Mouse (Mus musculus): ENCODE data around the gene Gm5580. TPM values are rescaled to one million over a fixed set of nuclear protein-coding genes. Genes with fewer than 3 reads are reported as not detected.
"Not testable (repeated sequence)": the region's sequence is repeated elsewhere in the genome, so short reads cannot be mapped to it uniquely, and the experiment has no call there.

The Gm5580 gene
- 0.80 TPM in 2 replicates for polyA plus RNA-seq (2015; fragmentation: Nextera tagmentation; extraction: Ambion mirVana)

GRCm38 (mm10) chr6:116550841-116551240, at the start of gene Gm5580:
Gm5580 (plus strand) TSS chr6:116551141.
- not testable (repeated sequence) for H3K27me3 ChIP-seq; H3K4me2 ChIP-seq (replicated peaks); H3K9ac ChIP-seq; H3K4me3 ChIP-seq; H3K27ac ChIP-seq; H3K9me3 ChIP-seq; H3K36me3 ChIP-seq; H3K4me1 ChIP-seq; ATAC-seq (ENCODE audit: low FRiP score, low read depth)
- WGBS: 95% methylated on average over 11 of the region's 11 CpGs

GRCm38 (mm10) chr6:116506302-116507003, 44.5 kb upstream of the Gm5580 start, which contains the start of gene Olfr212:
Olfr212 (plus strand) TSS chr6:116506516.
- not testable (repeated sequence) for H3K27ac ChIP-seq; H3K27me3 ChIP-seq; H3K9ac ChIP-seq; H3K4me3 ChIP-seq; ATAC-seq (ENCODE audit: low FRiP score, low read depth); H3K4me1 ChIP-seq; H3K4me2 ChIP-seq (replicated peaks); H3K36me3 ChIP-seq
- peaks cover 24% of the 10 kb centered on the region for H3K9me3 ChIP-seq
- WGBS: 92% methylated on average over 20 of the region's 20 CpGs

GRCm38 (mm10) chr6:116514832-116515231, 36.1 kb upstream of the Gm5580 start:
- Histone ChIP-seq H3K36me3 (no peaks in the 10 kb centered on the region), H3K9me3 (no peaks in the 10 kb centered on the region), H3K4me3 (no peak overlapping the region), H3K27ac (no peak overlapping the region), H3K9ac (no peak overlapping the region), H3K4me1 (no peaks in the 10 kb centered on the region), H3K4me2 (replicated peaks) (no peak overlapping the region), H3K27me3 (no peaks in the 10 kb centered on the region)
- no peak for ATAC-seq (ENCODE audit: low FRiP score, low read depth)

DNA sequence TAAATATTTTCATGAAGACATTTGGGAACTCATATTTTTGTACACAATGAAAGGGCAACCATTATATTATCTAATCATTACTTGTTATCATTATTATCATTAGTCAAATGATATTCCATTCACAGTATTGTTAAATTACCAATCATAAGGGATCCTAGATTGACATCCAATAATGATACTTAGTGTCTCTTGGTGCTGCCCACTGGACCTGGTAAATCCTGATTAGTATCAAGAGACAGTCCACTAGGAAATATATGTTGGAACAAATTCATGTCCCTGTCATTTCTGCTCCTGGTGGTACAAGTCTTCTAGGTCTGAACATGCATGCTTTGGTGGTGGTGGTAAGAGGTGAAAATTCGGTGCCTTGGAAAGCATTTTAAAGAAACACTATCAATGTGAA, 12.8 kb upstream of the Gm5580 start, which contains the start of gene Olfr213:
TSS of gene Olfr213 (plus strand) at position 301 of the 400 bp plus-strand sequence.
- H3K4me3 ChIP-seq: no peak within 1 kb of the TSS
- ATAC-seq (ENCODE audit: low FRiP score, low read depth): no peak
- H3K27ac ChIP-seq: no peak within 1 kb of the TSS
- no peaks in the 10 kb centered on the region for H3K36me3 ChIP-seq
- H3K9ac ChIP-seq: no peak within 1 kb of the TSS
- no peaks in the 10 kb centered on the region for H3K27me3 ChIP-seq
- WGBS: 82% methylated on average over 1 of the region's 1 CpGs
- no peaks in the 10 kb centered on the region for H3K4me1 ChIP-seq
- no peak within 1 kb of the TSS for H3K4me2 ChIP-seq (replicated peaks)
- no peaks in the 10 kb centered on the region for H3K9me3 ChIP-seq

GRCm38 (mm10) chr6:116542500-116542899, 8.4 kb upstream of the Gm5580 start:
- Histone ChIP-seq H3K27ac (no peak overlapping the region), H3K36me3 (no peaks in the 10 kb centered on the region), H3K9ac (no peak overlapping the region), H3K9me3 (no peaks in the 10 kb centered on the region), H3K4me3 (no peak overlapping the region), H3K4me1 (no peaks in the 10 kb centered on the region), H3K4me2 (replicated peaks) (no peak overlapping the region), H3K27me3 (no peaks in the 10 kb centered on the region)
- ATAC-seq (ENCODE audit: low FRiP score, low read depth): no peak
- 87% methylated on average over 2 of the region's 2 CpGs for WGBS

DNA sequence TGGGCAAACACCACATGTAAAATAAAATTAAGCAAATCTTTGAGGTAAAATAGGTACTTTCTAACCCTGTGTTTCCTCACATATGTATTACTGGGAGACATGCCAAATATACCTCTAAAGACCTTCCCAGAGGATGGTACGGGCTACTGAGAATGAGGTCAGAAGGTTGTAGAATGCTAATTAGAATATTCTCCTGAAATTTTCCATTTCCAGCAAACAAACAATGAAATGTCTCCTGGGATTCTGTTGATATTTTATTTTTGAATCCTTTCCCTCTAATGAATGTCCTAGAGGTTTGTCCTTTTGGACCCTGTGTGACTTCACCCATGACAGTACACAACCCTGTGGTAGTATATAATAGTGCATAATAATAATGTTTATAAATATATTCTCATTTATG, 3.0 kb downstream of the Gm5580 start, which contains the start of gene Olfr214:
TSS of gene Olfr214 (plus strand) at position 301 of the 400 bp plus-strand sequence.
- 67% methylated on average over 1 of the region's 1 CpGs for WGBS
- Histone ChIP-seq H3K4me3 (no peak within 1 kb of the TSS), H3K27ac (no peak within 1 kb of the TSS), H3K27me3 (no peaks in the 10 kb centered on the region), H3K36me3 (no peaks in the 10 kb centered on the region), H3K4me1 (peaks cover 5% of the 10 kb centered on the region; the same call in 1 of the 2 replicates), H3K9ac (no peak within 1 kb of the TSS), H3K9me3 (no peaks in the 10 kb centered on the region), H3K4me2 (replicated peaks) (no peak within 1 kb of the TSS)
- ATAC-seq (ENCODE audit: low FRiP score, low read depth): no peak

DNA sequence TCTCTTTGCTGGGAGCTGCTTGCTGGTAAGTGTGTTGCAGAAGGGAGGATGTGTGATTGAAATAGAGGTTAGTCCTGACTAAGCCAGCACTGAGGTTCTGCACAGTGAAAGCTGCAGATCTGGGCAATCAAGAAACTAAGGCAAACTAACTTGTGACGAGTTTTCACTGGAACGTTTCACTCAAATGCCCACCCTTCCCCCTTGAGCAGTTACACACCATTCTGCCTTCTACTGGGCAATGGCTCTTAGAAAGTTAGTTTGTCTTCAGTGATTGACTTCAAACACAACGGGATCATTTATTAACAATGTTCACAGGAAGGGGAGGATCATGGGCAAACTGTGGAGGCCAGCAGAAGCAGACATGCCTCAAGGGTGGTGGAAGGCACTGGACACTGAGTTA, 4.0 kb downstream of the Gm5580 start:
- ATAC-seq (ENCODE audit: low FRiP score, low read depth): no peak
- Histone ChIP-seq H3K9me3 (no peaks in the 10 kb centered on the region), H3K9ac (no peak overlapping the region), H3K4me2 (replicated peaks) (no peak overlapping the region), H3K4me3 (no peak overlapping the region), H3K36me3 (no peaks in the 10 kb centered on the region), H3K4me1 (peaks cover 5% of the 10 kb centered on the region; the same call in 1 of the 2 replicates), H3K27ac (no peak overlapping the region), H3K27me3 (no peaks in the 10 kb centered on the region)
- 71% methylated on average over 3 of the region's 3 CpGs for WGBS

GRCm38 (mm10) chr6:116569834-116570233, 18.9 kb downstream of the Gm5580 start:
- 35% methylated on average over 3 of the region's 3 CpGs for WGBS
- no peak overlapping the region for H3K4me2 ChIP-seq (replicated peaks)

DNA sequence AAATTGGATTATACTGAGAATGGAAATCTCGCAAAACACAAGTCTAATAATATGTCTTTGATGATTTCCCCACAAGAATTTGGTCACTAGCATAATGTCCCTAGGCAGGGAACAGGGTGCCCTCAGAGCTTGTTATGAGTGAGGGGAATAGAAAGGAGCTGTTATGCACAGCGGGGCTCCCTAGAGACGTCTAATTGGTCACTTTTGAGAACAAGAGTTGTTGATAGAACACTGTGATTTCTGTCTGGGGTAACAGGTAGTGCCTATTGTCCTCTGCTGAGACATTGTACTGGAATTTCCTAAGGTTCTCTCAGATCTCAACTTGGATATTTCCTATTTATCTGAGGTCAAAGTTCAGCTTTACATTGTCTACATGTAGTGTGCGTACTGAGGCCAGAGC, 33.2 kb downstream of the Gm5580 start, which contains the start of gene Olfr215:
TSS of gene Olfr215 (minus strand) at position 101 of the 400 bp plus-strand sequence.
- Histone ChIP-seq H3K27ac (no peak within 1 kb of the TSS), H3K36me3 (no peaks in the 10 kb centered on the region), H3K4me3 (no peak within 1 kb of the TSS), H3K4me1 (no peaks in the 10 kb centered on the region), H3K9me3 (no peaks in the 10 kb centered on the region), H3K4me2 (replicated peaks) (no peak within 1 kb of the TSS), H3K27me3 (no peaks in the 10 kb centered on the region), H3K9ac (no peak within 1 kb of the TSS)
- 76% methylated on average over 4 of the region's 4 CpGs for WGBS
- ATAC-seq (ENCODE audit: low FRiP score, low read depth): no peak

More at GRCm38 (mm10) chr6:116569834-116570233, 18.9 kb downstream of the Gm5580 start:
- Histone ChIP-seq H3K27me3 (no peaks in the 10 kb centered on the region), H3K9me3 (no peaks in the 10 kb centered on the region), H3K4me1 (no peaks in the 10 kb centered on the region), H3K4me3 (no peak overlapping the region), H3K36me3 (no peaks in the 10 kb centered on the region), H3K9ac (no peak overlapping the region), H3K27ac (no peak overlapping the region)
- ATAC-seq (ENCODE audit: low FRiP score, low read depth): no peak

- not testable (repeated sequence) for H3K36me3 ChIP-seq; H3K4me3 ChIP-seq; H3K27ac ChIP-seq; H3K9ac ChIP-seq; H3K9me3 ChIP-seq; H3K4me2 ChIP-seq (replicated peaks); H3K4me1 ChIP-seq; H3K27me3 ChIP-seq; ATAC-seq (ENCODE audit: low FRiP score, low read depth)
These were observed 50.0 kb downstream of the Gm5580 start for GRCm38 (mm10) chr6:116600969-116601368.

All from limb, embryonic 13.5 days (tissue).